Mouse (Mus musculus): Measurements from ENCODE around the gene Itgam.
"Not testable (repeated sequence)": the region's sequence is repeated elsewhere in the genome, so short reads cannot be mapped to it uniquely, and the experiment has no call there.

Gene Itgam

DNA sequence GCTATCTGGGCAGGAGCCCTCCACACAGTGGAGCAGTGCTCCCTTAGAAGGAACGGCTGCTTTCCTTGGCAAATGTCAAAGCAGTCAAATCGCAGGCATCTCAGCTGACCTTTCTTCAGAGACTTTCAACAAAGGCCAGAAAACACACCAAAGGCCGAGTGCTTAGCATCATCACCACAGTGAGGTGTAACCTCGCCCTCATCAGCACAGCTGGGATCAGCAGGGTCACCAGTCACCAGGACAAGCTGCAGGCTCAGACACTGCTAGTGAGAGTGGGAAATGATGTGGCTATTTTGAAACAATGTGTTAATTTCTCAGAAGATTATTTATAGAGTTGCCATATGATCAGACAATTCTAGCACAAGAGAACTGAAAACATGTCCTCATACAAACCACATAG is 74.5 kb downstream of the Itgam start:
- DNase-seq: no peak

DNA sequence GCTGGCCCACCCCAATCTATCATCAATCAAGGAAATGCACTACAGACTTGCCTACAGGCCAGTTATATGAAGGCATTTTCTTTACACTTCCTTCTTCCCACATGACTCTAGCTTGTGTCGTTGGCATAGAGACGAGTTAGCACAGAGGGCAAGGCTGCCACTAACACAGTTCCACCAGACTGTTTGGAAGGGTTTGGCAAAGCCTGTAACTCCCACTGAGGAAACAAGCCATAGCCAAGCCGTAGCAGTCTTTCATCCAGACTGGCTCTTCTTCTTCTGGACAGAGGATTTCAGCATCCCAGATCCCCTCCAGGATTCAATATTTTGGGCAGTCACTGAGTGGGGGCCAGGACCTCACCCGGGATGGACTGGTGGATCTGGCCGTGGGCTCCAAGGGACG is 77.2 kb downstream of the Itgam start:
- DNase-seq: peak; percentile 84 to 85

- no peak for DNase-seq
Measured at GRCm38 (mm10) chr7:128150970-128151369, 88.5 kb downstream of the Itgam start.

GRCm38 (mm10) chr7:128154076-128154475 is 91.6 kb downstream of the Itgam start, which contains the start of gene Itgad:
Itgad (plus strand) TSS chr7:128154376.
- DNase-seq: no peak

DNA sequence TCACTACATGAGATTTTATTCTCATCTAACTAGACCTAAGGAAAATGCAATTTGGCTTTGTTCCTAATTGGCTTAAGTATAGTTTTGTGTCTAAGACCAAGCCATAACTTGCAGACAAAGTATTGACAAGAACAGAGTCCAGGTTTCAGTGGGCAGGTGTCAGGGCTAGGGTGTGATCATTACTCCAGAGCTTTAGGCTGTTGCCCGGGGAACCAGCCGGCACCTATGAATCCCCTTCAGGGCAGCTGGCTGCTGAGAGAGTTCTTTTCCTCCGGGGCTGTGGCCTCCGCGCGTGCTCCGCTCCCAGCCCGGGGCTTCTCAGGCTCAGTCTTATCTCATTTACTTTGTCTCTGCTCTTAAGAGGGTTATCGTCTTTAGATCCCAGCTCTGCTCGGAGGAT is 92.5 kb downstream of the Itgam start:
- DNase-seq: no peak

DNA sequence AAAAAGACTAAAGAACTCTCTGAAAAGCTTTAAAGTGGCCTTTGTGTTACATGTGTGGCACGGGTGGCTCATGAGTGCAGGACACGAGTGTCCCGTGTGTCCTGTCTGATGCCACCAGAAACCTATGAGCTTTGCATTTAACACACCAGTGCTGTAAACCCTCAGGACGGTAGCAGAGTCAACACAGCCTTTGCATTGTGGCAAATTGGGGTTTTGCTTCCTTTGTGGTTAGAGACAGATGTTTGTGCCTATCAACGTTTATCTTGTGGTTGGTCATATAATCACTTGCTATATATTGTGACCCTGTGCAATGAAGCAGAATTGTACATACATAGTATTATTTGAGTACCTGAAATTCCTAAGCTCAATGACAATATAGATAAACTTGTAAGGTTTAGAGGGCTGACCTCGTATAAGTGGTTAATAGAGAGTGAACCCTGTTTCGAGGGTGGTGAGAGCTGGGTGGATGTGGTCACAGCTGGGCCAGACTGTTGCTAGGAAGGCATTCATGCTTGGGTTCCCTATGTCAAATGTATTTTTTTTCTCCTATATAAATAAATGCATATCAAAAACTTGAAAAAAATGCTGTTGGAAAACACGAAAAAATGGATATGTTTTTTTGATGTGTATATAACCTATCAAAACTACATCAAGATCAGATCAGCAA is 96.4 kb downstream of the Itgam start:
- not testable (repeated sequence) for DNase-seq

GRCm38 (mm10) chr7:128164001-128164400 is 101.6 kb downstream of the Itgam start:
- no peak for DNase-seq

- no peak for DNase-seq
Measured at GRCm38 (mm10) chr7:128166391-128166790, 104.0 kb downstream of the Itgam start.

Measured in cerebellum, postnatal 14 days (tissue).